Mouse (Mus musculus) kidney, postnatal 25 days (tissue): ENCODE measurements around the gene Gstm5.

Source experiments
- DNase-seq, 2 experiments: peaks; one replicate each; pipeline ENCODE4 v3.0.0; 2021; ENCODE audit warnings: mixed read lengths in 2 of 2

Gene Gstm5

GRCm38 (mm10) chr3:107932128-107932527 lies 36.5 kb downstream of the Gstm5 start:
- DNase-seq, result peak; percentile 58 to 74

- no peak for DNase-seq
Measured at GRCm38 (mm10) chr3:107935268-107935667, 39.6 kb downstream of the Gstm5 start.

- no peak for DNase-seq
Measured at GRCm38 (mm10) chr3:107935888-107936287, 40.3 kb downstream of the Gstm5 start.

GRCm38 (mm10) chr3:107939403-107939802 lies 43.8 kb downstream of the Gstm5 start:
- peak; percentile 76 to 80 for DNase-seq

GRCm38 (mm10) chr3:107939830-107940229 lies 44.2 kb downstream of the Gstm5 start:
- DNase-seq, result no peak

DNA sequence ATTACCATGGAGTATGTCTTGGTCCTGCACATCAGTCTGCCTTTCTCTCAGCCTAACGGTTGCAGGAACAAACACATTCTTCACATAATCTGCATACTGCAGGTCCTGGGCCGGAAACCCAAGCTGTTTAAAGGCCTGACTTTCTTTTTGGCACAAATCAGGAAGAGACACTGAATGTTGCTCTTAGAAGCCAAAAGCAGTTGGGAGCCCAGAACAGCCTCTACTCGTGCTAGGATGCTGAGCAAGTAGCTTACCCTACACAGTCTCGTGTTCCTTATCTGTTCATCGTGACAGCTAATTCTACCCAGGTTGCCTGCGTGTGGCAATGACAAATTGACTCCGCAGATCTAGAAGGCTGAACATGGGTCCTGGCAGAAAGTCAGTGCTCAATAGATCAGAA lies 44.9 kb downstream of the Gstm5 start:
- no peak for DNase-seq

DNA sequence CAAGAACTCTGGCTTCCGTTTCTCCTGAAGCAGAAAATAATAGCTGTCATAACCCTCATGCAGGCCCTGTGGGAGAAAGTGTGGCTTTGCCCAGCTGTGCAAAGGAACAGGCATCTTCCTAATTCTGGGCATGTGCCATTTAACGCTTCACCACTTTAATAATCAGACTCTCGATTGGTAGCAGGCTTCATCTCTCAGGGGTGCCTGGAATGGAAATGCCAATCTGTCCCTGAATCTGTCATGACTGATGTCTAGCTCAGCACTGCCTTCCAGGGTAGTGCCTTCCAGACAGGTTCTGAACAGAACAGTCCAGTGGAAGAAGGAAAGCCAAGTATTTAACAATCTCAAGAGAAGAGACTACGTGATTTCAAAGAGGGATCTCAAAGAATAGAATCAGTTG lies 45.6 kb downstream of the Gstm5 start:
- DNase-seq, result no peak

DNA sequence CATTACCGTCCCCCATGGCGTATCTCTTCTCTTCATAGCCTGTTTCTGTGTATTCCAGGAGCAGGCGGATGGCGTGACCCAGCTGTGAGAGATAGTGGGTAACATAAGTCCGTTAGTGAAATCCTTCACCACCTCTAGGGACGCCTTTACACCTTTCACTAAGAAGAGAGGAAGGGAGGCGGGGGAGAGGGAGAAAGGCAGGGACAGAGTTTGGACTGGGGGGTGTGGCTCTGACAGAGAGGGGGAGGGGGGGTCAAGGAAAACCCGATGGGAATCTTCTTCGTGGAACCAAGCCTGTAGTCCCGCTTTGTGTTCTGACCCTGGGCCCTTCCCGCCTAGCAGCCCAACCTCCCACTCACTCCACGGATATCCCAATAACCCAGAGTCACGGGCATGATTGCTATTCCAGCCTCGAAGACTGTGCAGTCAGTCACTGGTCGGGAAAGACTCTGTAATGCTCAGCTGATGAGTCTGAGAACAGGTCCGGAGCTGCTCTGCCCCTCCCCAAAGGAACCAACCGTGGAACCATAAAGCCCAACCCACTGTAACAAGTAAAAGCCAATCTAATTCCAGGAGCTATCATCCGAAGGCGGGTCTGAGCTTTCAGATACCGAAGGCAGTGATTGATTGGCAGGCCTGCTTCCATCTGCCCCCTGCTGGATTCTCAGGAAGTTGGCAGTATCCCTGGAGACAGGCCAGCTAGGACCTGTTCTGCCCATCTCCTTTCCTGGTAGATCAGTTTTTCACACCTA lies 47.8 kb downstream of the Gstm5 start, which contains the start of gene Gstm6:
TSS of gene Gstm6 (minus strand) at position 511 of the 752 bp plus-strand sequence.
- DNase-seq, result peak; percentile 53 to 76

- DNase-seq, result no peak
Measured at GRCm38 (mm10) chr3:107945729-107946128, 50.1 kb downstream of the Gstm5 start.
